Comparison of ENCODE assay signal across 22 mouse cellular contexts in genomic region chr6:108225027-108225426, GRCm38 (mm10).
"Had no signal": no experiment of that assay in that cellular context is flagged by ENCODE, and none has a peak within 500 bp of the region (broad histone marks: within the 10 kb centered on the region; RNA-seq: fewer than 3 reads in every experiment).

No protein-coding gene starts in this region.

- H3K9me3 ChIP-seq: intestine, embryonic 15.5 days; kidney, embryonic 15.5 days; limb, embryonic 12.5 days; limb, embryonic 15.5 days; midbrain, embryonic 12.5 days; neural tube, embryonic 13.5 days; stomach, embryonic 15.5 days had no signal

- H3K4me3 ChIP-seq: intestine, embryonic 15.5 days; kidney, embryonic 15.5 days; limb, embryonic 12.5 days; limb, embryonic 15.5 days; midbrain, embryonic 12.5 days; myocyte; neural tube, embryonic 13.5 days; stomach, embryonic 15.5 days had no signal

- H3K36me3 ChIP-seq: intestine, embryonic 15.5 days; limb, embryonic 12.5 days; limb, embryonic 15.5 days; midbrain, embryonic 12.5 days; neural tube, embryonic 13.5 days; stomach, embryonic 15.5 days had no signal

- H3K9ac ChIP-seq: intestine, embryonic 15.5 days; kidney, embryonic 15.5 days; limb, embryonic 12.5 days; limb, embryonic 15.5 days; liver, embryonic 14.5 days; midbrain, embryonic 12.5 days; neural tube, embryonic 13.5 days; stomach, embryonic 15.5 days had no signal

- H3K27me3 ChIP-seq: intestine, embryonic 15.5 days; kidney, embryonic 15.5 days; limb, embryonic 12.5 days; limb, embryonic 15.5 days; midbrain, embryonic 12.5 days; neural tube, embryonic 13.5 days; stomach, embryonic 15.5 days had no signal

- H3K4me1 ChIP-seq: limb, embryonic 15.5 days had no signal

- H3K4me2 ChIP-seq: intestine, embryonic 15.5 days; kidney, embryonic 15.5 days; limb, embryonic 12.5 days; limb, embryonic 15.5 days; midbrain, embryonic 12.5 days; neural tube, embryonic 13.5 days; stomach, embryonic 15.5 days had no signal

- ATAC-seq: intestine, embryonic 15.5 days; midbrain, embryonic 16.5 days had no signal

- H3K27ac ChIP-seq: intestine, embryonic 15.5 days; kidney, embryonic 15.5 days; limb, embryonic 12.5 days; limb, embryonic 15.5 days; liver, embryonic 14.5 days; macrophage; midbrain, embryonic 12.5 days; neural tube, embryonic 13.5 days; stomach, embryonic 15.5 days had no signal

- DNase-seq: kidney, adult 8-10 months; kidney, postnatal 14 days; kidney, postnatal 4 days; left cerebral cortex, postnatal 4 days; lung, adult 18-20 months; retina, postnatal 1 day; right cerebral cortex, postnatal 25 days; spleen, adult 18-20 months; thymus, adult 2 months; thymus, postnatal 14 days; thymus, postnatal 4 days had no signal
